Mouse (Mus musculus): ENCODE results near the gene Oas3. TPM values are rescaled to one million over a fixed set of nuclear protein-coding genes. Genes with fewer than 3 reads are reported as not detected.
"Not testable (repeated sequence)": the region's sequence is repeated elsewhere in the genome, so short reads cannot be mapped to it uniquely, and the experiment has no call there.

Oas3 gene
- total and polyA plus RNA-seq, 3 experiments: 0.05 to 0.94 (median 0.07) TPM

- H3K27me3 ChIP-seq (ENCODE audit: control insufficient read depth, insufficient read depth, low read length): no peaks in the 10 kb centered on the region
- H3K27ac ChIP-seq: no peak overlapping the region
- H3K36me3 ChIP-seq (ENCODE audit: control insufficient read depth, insufficient read depth, low read length): no peaks in the 10 kb centered on the region
- H3K79me2 ChIP-seq (replicated peaks; ENCODE audit: control insufficient read depth, insufficient read depth, low read length): no peaks in the 10 kb centered on the region
- no peak overlapping the region for H3K9ac ChIP-seq (ENCODE audit: low read depth, low read length)
- intact Hi-C loops (cut with DNase I): no loop called here
- WGBS: 77% methylated on average over 1 of the region's 1 CpGs
- peak; percentile 34 to 45 for DNase-seq
- H3K4me3 ChIP-seq: no peak overlapping the region
- TF ChIP-seq CTCF (IDR thresholded peaks at IDR 0.05) (peak; percentile 65), POLR2A (IDR thresholded peaks at IDR 0.05; ENCODE audit: insufficient read depth, low read depth, low read length) (no peak)
- no peaks in the 10 kb centered on the region for H3K4me1 ChIP-seq (ENCODE audit: control insufficient read depth, insufficient read depth, low read length)
Observed at GRCm38 (mm10) chr5:120806458-120806857, 29.0 kb upstream of the Oas3 start.

GRCm38 (mm10) chr5:120803596-120803995 is 26.1 kb upstream of the Oas3 start:
- DNase-seq: no peak
- intact Hi-C loops (cut with DNase I): no loop called here
- WGBS: 57% methylated on average over 2 of the region's 2 CpGs
- Histone ChIP-seq H3K79me2 (replicated peaks; ENCODE audit: control insufficient read depth, insufficient read depth, low read length) (no peaks in the 10 kb centered on the region), H3K9ac (ENCODE audit: low read depth, low read length) (no peak overlapping the region), H3K27ac (no peak overlapping the region), H3K4me3 (no peak overlapping the region), H3K4me1 (ENCODE audit: control insufficient read depth, insufficient read depth, low read length) (no peaks in the 10 kb centered on the region), H3K36me3 (ENCODE audit: control insufficient read depth, insufficient read depth, low read length) (no peaks in the 10 kb centered on the region), H3K27me3 (ENCODE audit: control insufficient read depth, insufficient read depth, low read length) (no peaks in the 10 kb centered on the region)
- TF ChIP-seq EP300 (IDR thresholded peaks at IDR 0.05; ENCODE audit: insufficient read depth, low read depth, low read length) (no peak), CTCF (IDR thresholded peaks at IDR 0.05) (no peak), POLR2A (IDR thresholded peaks at IDR 0.05; ENCODE audit: insufficient read depth, low read depth, low read length) (no peak)

- not testable (repeated sequence) for H3K4me3 ChIP-seq; H3K4me1 ChIP-seq (ENCODE audit: control insufficient read depth, insufficient read depth, low read length); DNase-seq; H3K9ac ChIP-seq (ENCODE audit: low read depth, low read length); H3K27me3 ChIP-seq (ENCODE audit: control insufficient read depth, insufficient read depth, low read length); H3K79me2 ChIP-seq (replicated peaks; ENCODE audit: control insufficient read depth, insufficient read depth, low read length); H3K27ac ChIP-seq; H3K36me3 ChIP-seq (ENCODE audit: control insufficient read depth, insufficient read depth, low read length)
- WGBS: 49% methylated on average over 2 of the region's 2 CpGs
- intact Hi-C loops (cut with DNase I): loop anchor here (10.0 kb wide), 1 partner anchor 126 kb away; no protein-coding TSS in a partner anchor
Observed at GRCm38 (mm10) chr5:120798943-120799342, 21.5 kb upstream of the Oas3 start.

GRCm38 (mm10) chr5:120798147-120798546 is 20.7 kb upstream of the Oas3 start:
- not testable (repeated sequence) for H3K27ac ChIP-seq; H3K4me1 ChIP-seq (ENCODE audit: control insufficient read depth, insufficient read depth, low read length); H3K4me3 ChIP-seq; H3K9ac ChIP-seq (ENCODE audit: low read depth, low read length); H3K79me2 ChIP-seq (replicated peaks; ENCODE audit: control insufficient read depth, insufficient read depth, low read length); H3K27me3 ChIP-seq (ENCODE audit: control insufficient read depth, insufficient read depth, low read length); H3K36me3 ChIP-seq (ENCODE audit: control insufficient read depth, insufficient read depth, low read length); DNase-seq
- WGBS: 39% methylated on average over 5 of the region's 5 CpGs
- intact Hi-C loops (cut with DNase I): loop anchor here (10.0 kb wide), 1 partner anchor 127 kb away; no protein-coding TSS in a partner anchor

- H3K79me2 ChIP-seq (replicated peaks; ENCODE audit: control insufficient read depth, insufficient read depth, low read length); H3K4me1 ChIP-seq (ENCODE audit: control insufficient read depth, insufficient read depth, low read length); H3K4me3 ChIP-seq; H3K27me3 ChIP-seq (ENCODE audit: control insufficient read depth, insufficient read depth, low read length); H3K36me3 ChIP-seq (ENCODE audit: control insufficient read depth, insufficient read depth, low read length); H3K27ac ChIP-seq; DNase-seq; H3K9ac ChIP-seq (ENCODE audit: low read depth, low read length): not testable (repeated sequence)
- 76% methylated on average over 9 of the region's 9 CpGs for WGBS
- intact Hi-C loops (cut with DNase I): loop anchor here (10.0 kb wide), 1 partner anchor 129 kb away; no protein-coding TSS in a partner anchor
Observed at GRCm38 (mm10) chr5:120795480-120796034, 18.1 kb upstream of the Oas3 start, which contains the start of gene Oas1e. Gene Oas1e, minus strand, starts transcription at chr5:120795530.

DNA sequence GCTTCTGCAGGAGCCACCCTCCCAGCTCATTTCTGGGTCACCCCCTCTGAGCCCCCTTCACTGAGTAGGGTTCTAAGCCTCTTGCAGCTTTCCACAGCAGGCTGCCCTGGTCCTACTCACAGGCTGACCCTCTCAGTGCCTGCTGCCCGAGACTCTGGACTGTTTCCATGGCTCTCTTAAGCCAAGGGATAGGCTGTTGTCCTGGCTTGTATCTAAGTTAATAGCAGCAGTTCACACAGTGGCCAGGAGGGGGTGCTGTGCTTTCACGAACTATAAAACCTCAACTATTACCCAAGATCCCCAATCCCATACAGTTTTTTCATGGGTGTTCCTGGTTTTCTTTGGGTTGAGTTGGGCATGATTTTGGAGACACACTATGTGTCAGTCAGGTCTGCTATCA is 15.6 kb upstream of the Oas3 start:
- Histone ChIP-seq H3K36me3 (ENCODE audit: control insufficient read depth, insufficient read depth, low read length) (no peaks in the 10 kb centered on the region), H3K9ac (ENCODE audit: low read depth, low read length) (no peak overlapping the region), H3K27me3 (ENCODE audit: control insufficient read depth, insufficient read depth, low read length) (no peaks in the 10 kb centered on the region), H3K4me3 (no peak overlapping the region), H3K4me1 (ENCODE audit: control insufficient read depth, insufficient read depth, low read length) (no peaks in the 10 kb centered on the region), H3K79me2 (replicated peaks; ENCODE audit: control insufficient read depth, insufficient read depth, low read length) (no peaks in the 10 kb centered on the region), H3K27ac (no peak overlapping the region)
- no peak for TF ChIP-seq EP300 (IDR thresholded peaks at IDR 0.05; ENCODE audit: insufficient read depth, low read depth, low read length)
- peak; percentile 84 for TF ChIP-seq CTCF (IDR thresholded peaks at IDR 0.05)
- DNase-seq: peak in 1 of 2 experiments; percentile 51
- intact Hi-C loops (cut with DNase I): loop anchor here (10.0 kb wide), 1 partner anchor 132 kb away; no protein-coding TSS in a partner anchor
- WGBS: 13% methylated on average over 2 of the region's 2 CpGs

DNA sequence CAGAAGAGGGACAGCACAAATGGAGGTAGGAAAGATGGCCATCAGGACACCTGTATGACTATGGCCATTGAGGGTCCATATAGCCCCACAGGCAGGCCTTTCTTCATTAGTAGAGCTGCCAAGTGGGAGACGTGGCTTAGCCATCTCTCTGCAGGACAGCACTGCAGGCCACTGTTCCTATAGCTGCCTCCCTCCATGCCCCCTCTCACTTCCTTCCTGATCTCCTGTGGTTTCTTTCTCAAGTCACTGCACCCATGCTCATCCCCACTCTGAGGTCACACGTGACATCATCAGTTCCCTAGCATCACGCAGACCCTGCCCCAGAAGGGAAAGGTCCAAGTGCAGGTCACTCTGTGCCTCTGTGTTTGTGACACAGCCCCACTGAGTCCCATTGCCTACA is 9.6 kb upstream of the Oas3 start:
- Histone ChIP-seq H3K4me3 (no peak overlapping the region), H3K4me1 (ENCODE audit: control insufficient read depth, insufficient read depth, low read length) (no peaks in the 10 kb centered on the region), H3K36me3 (ENCODE audit: control insufficient read depth, insufficient read depth, low read length) (no peaks in the 10 kb centered on the region), H3K79me2 (replicated peaks; ENCODE audit: control insufficient read depth, insufficient read depth, low read length) (no peaks in the 10 kb centered on the region), H3K9ac (ENCODE audit: low read depth, low read length) (no peak overlapping the region), H3K27ac (no peak overlapping the region), H3K27me3 (ENCODE audit: control insufficient read depth, insufficient read depth, low read length) (no peaks in the 10 kb centered on the region)
- intact Hi-C loops (cut with DNase I): no loop called here
- TF ChIP-seq EP300 (IDR thresholded peaks at IDR 0.05; ENCODE audit: insufficient read depth, low read depth, low read length) (no peak), CTCF (IDR thresholded peaks at IDR 0.05) (no peak), POLR2A (IDR thresholded peaks at IDR 0.05; ENCODE audit: insufficient read depth, low read depth, low read length) (no peak)
- no peak for DNase-seq
- 62% methylated on average over 3 of the region's 3 CpGs for WGBS

Measured in heart, adult 2 months (tissue).